Mouse (Mus musculus): ENCODE data around the gene Grid2. TPM values are rescaled to one million over a fixed set of nuclear protein-coding genes. Genes with fewer than 3 reads are reported as not detected.

The Grid2 gene
- polyA plus RNA-seq, 1 experiment, result 0.06 TPM

- Histone ChIP-seq H3K27ac (ENCODE audit: control insufficient read depth, insufficient read depth, low read depth, low read length) (no peak within 1 kb of the TSS), H3K36me3 (ENCODE audit: control insufficient read depth, insufficient read depth, low read length) (no peaks in the 10 kb centered on the region), H3K4me1 (ENCODE audit: control insufficient read depth, insufficient read depth, low read length) (peaks cover 15% of the 10 kb centered on the region), H3K27me3 (ENCODE audit: control insufficient read depth, insufficient read depth, low read length) (peaks cover 3% of the 10 kb centered on the region), H3K4me3 (ENCODE audit: control insufficient read depth, low read depth, low read length) (peak within 1 kb of the TSS; percentile 12)
- TF ChIP-seq CTCF (IDR thresholded peaks at IDR 0.05; ENCODE audit: control insufficient read depth, insufficient read depth, insufficient replicate concordance, low read depth, low read length) (no peak), POLR2A (IDR thresholded peaks at IDR 0.05; ENCODE audit: control insufficient read depth, low read depth, low read length) (no peak)
These were observed 1473.0 kb downstream of the Grid2 start, which contains the start of gene Atoh1 for GRCm38 (mm10) chr6:64728499-64729198. Gene Atoh1, plus strand, starts transcription at chr6:64729125.

- H3K4me1 ChIP-seq (ENCODE audit: control insufficient read depth, insufficient read depth, low read length), result peaks cover 15% of the 10 kb centered on the region
- peaks cover 3% of the 10 kb centered on the region for H3K27me3 ChIP-seq (ENCODE audit: control insufficient read depth, insufficient read depth, low read length)
- peak overlapping the region; percentile 12 for H3K4me3 ChIP-seq (ENCODE audit: control insufficient read depth, low read depth, low read length)
- TF ChIP-seq CTCF (IDR thresholded peaks at IDR 0.05; ENCODE audit: control insufficient read depth, insufficient read depth, insufficient replicate concordance, low read depth, low read length) (no peak), POLR2A (IDR thresholded peaks at IDR 0.05; ENCODE audit: control insufficient read depth, low read depth, low read length) (no peak)
- H3K36me3 ChIP-seq (ENCODE audit: control insufficient read depth, insufficient read depth, low read length), result no peaks in the 10 kb centered on the region
- H3K27ac ChIP-seq (ENCODE audit: control insufficient read depth, insufficient read depth, low read depth, low read length), result no peak overlapping the region
These were observed 1473.7 kb downstream of the Grid2 start for GRCm38 (mm10) chr6:64729231-64730011.

- peaks cover 3% of the 10 kb centered on the region for H3K27me3 ChIP-seq (ENCODE audit: control insufficient read depth, insufficient read depth, low read length)
- H3K36me3 ChIP-seq (ENCODE audit: control insufficient read depth, insufficient read depth, low read length), result no peaks in the 10 kb centered on the region
- H3K4me1 ChIP-seq (ENCODE audit: control insufficient read depth, insufficient read depth, low read length), result peaks cover 15% of the 10 kb centered on the region
- no peak for TF ChIP-seq CTCF (IDR thresholded peaks at IDR 0.05; ENCODE audit: control insufficient read depth, insufficient read depth, insufficient replicate concordance, low read depth, low read length)
- TF ChIP-seq POLR2A (IDR thresholded peaks at IDR 0.05; ENCODE audit: control insufficient read depth, low read depth, low read length), result no peak
- no peak overlapping the region for H3K4me3 ChIP-seq (ENCODE audit: control insufficient read depth, low read depth, low read length)
- no peak overlapping the region for H3K27ac ChIP-seq (ENCODE audit: control insufficient read depth, insufficient read depth, low read depth, low read length)
These were observed 1474.4 kb downstream of the Grid2 start for GRCm38 (mm10) chr6:64730030-64730429.

GRCm38 (mm10) chr6:64730506-64731020, 1474.9 kb downstream of the Grid2 start:
- H3K4me3 ChIP-seq (ENCODE audit: control insufficient read depth, low read depth, low read length), result no peak overlapping the region
- H3K4me1 ChIP-seq (ENCODE audit: control insufficient read depth, insufficient read depth, low read length), result peaks cover 15% of the 10 kb centered on the region
- H3K27me3 ChIP-seq (ENCODE audit: control insufficient read depth, insufficient read depth, low read length), result peaks cover 3% of the 10 kb centered on the region
- no peaks in the 10 kb centered on the region for H3K36me3 ChIP-seq (ENCODE audit: control insufficient read depth, insufficient read depth, low read length)
- TF ChIP-seq CTCF (IDR thresholded peaks at IDR 0.05; ENCODE audit: control insufficient read depth, insufficient read depth, insufficient replicate concordance, low read depth, low read length) (no peak), POLR2A (IDR thresholded peaks at IDR 0.05; ENCODE audit: control insufficient read depth, low read depth, low read length) (no peak)
- H3K27ac ChIP-seq (ENCODE audit: control insufficient read depth, insufficient read depth, low read depth, low read length), result no peak overlapping the region

GRCm38 (mm10) chr6:64731126-64731525, 1475.5 kb downstream of the Grid2 start:
- peaks cover 3% of the 10 kb centered on the region for H3K27me3 ChIP-seq (ENCODE audit: control insufficient read depth, insufficient read depth, low read length)
- TF ChIP-seq POLR2A (IDR thresholded peaks at IDR 0.05; ENCODE audit: control insufficient read depth, low read depth, low read length) (no peak), CTCF (IDR thresholded peaks at IDR 0.05; ENCODE audit: control insufficient read depth, insufficient read depth, insufficient replicate concordance, low read depth, low read length) (no peak)
- no peak overlapping the region for H3K27ac ChIP-seq (ENCODE audit: control insufficient read depth, insufficient read depth, low read depth, low read length)
- H3K36me3 ChIP-seq (ENCODE audit: control insufficient read depth, insufficient read depth, low read length), result no peaks in the 10 kb centered on the region
- H3K4me3 ChIP-seq (ENCODE audit: control insufficient read depth, low read depth, low read length), result no peak overlapping the region
- peaks cover 15% of the 10 kb centered on the region for H3K4me1 ChIP-seq (ENCODE audit: control insufficient read depth, insufficient read depth, low read length)

GRCm38 (mm10) chr6:64731621-64732320, 1476.1 kb downstream of the Grid2 start:
- Histone ChIP-seq H3K27me3 (ENCODE audit: control insufficient read depth, insufficient read depth, low read length) (peaks cover 3% of the 10 kb centered on the region), H3K27ac (ENCODE audit: control insufficient read depth, insufficient read depth, low read depth, low read length) (no peak overlapping the region), H3K4me1 (ENCODE audit: control insufficient read depth, insufficient read depth, low read length) (peaks cover 15% of the 10 kb centered on the region), H3K4me3 (ENCODE audit: control insufficient read depth, low read depth, low read length) (no peak overlapping the region), H3K36me3 (ENCODE audit: control insufficient read depth, insufficient read depth, low read length) (no peaks in the 10 kb centered on the region)
- TF ChIP-seq POLR2A (IDR thresholded peaks at IDR 0.05; ENCODE audit: control insufficient read depth, low read depth, low read length) (no peak), CTCF (IDR thresholded peaks at IDR 0.05; ENCODE audit: control insufficient read depth, insufficient read depth, insufficient replicate concordance, low read depth, low read length) (no peak)

GRCm38 (mm10) chr6:64733311-64733710, 1477.6 kb downstream of the Grid2 start:
- H3K27ac ChIP-seq (ENCODE audit: control insufficient read depth, insufficient read depth, low read depth, low read length), result no peak overlapping the region
- H3K4me3 ChIP-seq (ENCODE audit: control insufficient read depth, low read depth, low read length), result no peak overlapping the region
- H3K4me1 ChIP-seq (ENCODE audit: control insufficient read depth, insufficient read depth, low read length), result peaks cover 11% of the 10 kb centered on the region
- H3K36me3 ChIP-seq (ENCODE audit: control insufficient read depth, insufficient read depth, low read length), result no peaks in the 10 kb centered on the region
- TF ChIP-seq CTCF (IDR thresholded peaks at IDR 0.05; ENCODE audit: control insufficient read depth, insufficient read depth, insufficient replicate concordance, low read depth, low read length) (no peak), POLR2A (IDR thresholded peaks at IDR 0.05; ENCODE audit: control insufficient read depth, low read depth, low read length) (no peak)
- no peaks in the 10 kb centered on the region for H3K27me3 ChIP-seq (ENCODE audit: control insufficient read depth, insufficient read depth, low read length)
